Mouse (Mus musculus) kidney, postnatal 0 days (tissue): Measurements from ENCODE around the gene Fstl4. TPM values are rescaled to one million over a fixed set of nuclear protein-coding genes. Genes with fewer than 3 reads are reported as not detected.

Experiments
- ATAC-seq: fragments of 200-750 bp; cut with Nextera tagmentation; replicated peaks from 2 replicates; pipeline ENCODE4 v1.8.0; 2017; ENCODE audit warnings: low read depth, moderate number of reproducible peaks, moderate TSS enrichment, moderate library complexity; ENCODE audit not compliant: low FRiP score
- DNase-seq: peaks from one replicate; pipeline ENCODE4 v3.0.0-alpha.2; 2016; ENCODE audit warnings: low spot score
- H3K27ac ChIP-seq: fragments of 300-500 bp; sonication (generic); 2 replicates; pipeline ENCODE4 v1.5.1; 2014; ENCODE audit warnings: mild to moderate bottlenecking
- H3K27me3 ChIP-seq: fragments of 300-500 bp; sonication (generic); 2 replicates; pipeline ENCODE4 v1.6.1; 2014; ENCODE audit warnings: low read length, mixed read lengths; ENCODE audit not compliant: insufficient read depth
- H3K36me3 ChIP-seq: fragments of 300-500 bp; sonication (generic); 2 replicates; pipeline ENCODE4 v1.6.1; 2014; ENCODE audit warnings: low read length, mixed read lengths; ENCODE audit not compliant: insufficient read depth
- H3K4me1 ChIP-seq: fragments of 300-500 bp; sonication (generic); replicated peaks from 2 replicates; pipeline ENCODE4 v1.6.1; 2014; ENCODE audit warnings: antibody characterized with exemption, low read length, mixed read lengths; ENCODE audit not compliant: insufficient read depth
- H3K4me2 ChIP-seq: fragments of 300-500 bp; sonication (generic); 2 replicates; pipeline ENCODE4 v1.6.1; 2014; ENCODE audit warnings: mild to moderate bottlenecking, low read length, moderate library complexity, mixed read lengths
- H3K4me3 ChIP-seq: fragments of 300-500 bp; sonication (generic); replicated peaks from 2 replicates; pipeline ENCODE4 v1.5.1; 2014; ENCODE audit warnings: low read depth, low read length
- H3K9ac ChIP-seq: fragments of 300-500 bp; sonication (generic); 2 replicates; pipeline ENCODE4 v1.6.1; 2014; ENCODE audit warnings: low read depth, low read length
- H3K9me3 ChIP-seq: fragments of 300-500 bp; sonication (generic); replicated peaks from 2 replicates; pipeline ENCODE4 v1.6.1; 2016; ENCODE audit warnings: low read length, inconsistent platforms, mixed read lengths
- CTCF ChIP-seq: IDR thresholded peaks from 2 replicates; pipeline ENCODE4 v1.5.1; 2016; ENCODE audit warnings: antibody characterized with exemption, low read depth, mild to moderate bottlenecking, moderate library complexity
- WGBS: fragments of 180-500 bp; shearing (Covaris S2); extraction: QIAGEN DNeasy Blood & Tissue Kit; methylation state at CpG from one replicate; pipeline ENCODE4 v1.1.7; 2014; 5-methylcytosine and 5-hydroxymethylcytosine counted together
- polyA plus RNA-seq: library from polyadenylated mRNA; unstranded; fragments of >200 nt; fragmentation: Nextera tagmentation; extraction: Ambion mirVana; gene quantifications from 2 replicates; pipeline ENCODE4 v1.2.1, GENCODE M21; 2015

Gene Fstl4
- polyA plus RNA-seq, 1 experiment from 2014 or later, result 0.47 TPM

GRCm38 (mm10) chr11:52764894-52765677, 652 bp downstream of the Fstl4 start:
- peaks cover 30% of the 10 kb centered on the region for H3K27me3 ChIP-seq
- peak overlapping the region; percentile 47 for H3K4me3 ChIP-seq
- H3K4me2 ChIP-seq, result peak overlapping the region; percentile 92
- H3K9me3 ChIP-seq, result no peaks in the 10 kb centered on the region
- DNase-seq, result no peak
- H3K36me3 ChIP-seq, result no peaks in the 10 kb centered on the region
- TF ChIP-seq CTCF, result no peak
- H3K4me1 ChIP-seq, result peaks cover 13% of the 10 kb centered on the region
- no peak overlapping the region for H3K27ac ChIP-seq
- peak overlapping the region; percentile 47 for H3K9ac ChIP-seq
- ATAC-seq, result peak; percentile 42; the same call in 1 of the 2 replicates
- WGBS, result under 1% methylated on average over 53 of the region's 53 CpGs

DNA sequence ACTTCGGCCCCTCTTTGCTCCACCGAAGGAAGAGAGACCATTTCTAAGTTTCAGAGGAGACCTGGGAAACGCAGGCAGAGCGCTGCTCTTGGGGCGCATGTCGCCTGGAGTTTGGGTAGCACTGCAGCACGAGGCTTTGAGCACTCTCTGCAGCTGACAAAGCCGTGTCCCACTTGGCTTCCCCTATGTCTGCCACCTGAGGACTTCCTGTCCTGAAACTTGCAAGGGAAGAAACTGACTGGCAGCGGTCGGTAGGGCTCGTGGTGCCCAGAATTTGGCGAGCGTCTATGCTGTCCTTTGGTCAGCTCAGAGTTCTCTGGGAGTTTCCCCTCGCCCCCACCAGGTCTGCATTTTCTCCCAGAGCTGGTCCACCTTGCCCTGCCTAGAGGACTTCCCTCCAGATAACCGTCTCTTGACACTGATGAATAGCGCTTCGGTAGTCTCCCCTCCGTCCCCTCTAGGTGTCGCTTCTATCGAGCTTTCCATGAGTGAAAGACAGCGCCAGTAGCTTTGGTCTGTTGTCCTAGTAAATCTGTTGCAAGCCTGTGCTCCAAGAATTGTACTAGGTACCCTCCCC, 1.3 kb downstream of the Fstl4 start:
- H3K9me3 ChIP-seq, result no peaks in the 10 kb centered on the region
- H3K4me3 ChIP-seq, result peak overlapping the region; percentile 47
- ATAC-seq, result no peak
- 2% methylated on average over 21 of the region's 21 CpGs for WGBS
- peak; percentile 74 for DNase-seq
- H3K27ac ChIP-seq, result no peak overlapping the region
- H3K4me2 ChIP-seq, result peak overlapping the region; percentile 92
- H3K4me1 ChIP-seq, result peaks cover 13% of the 10 kb centered on the region
- H3K27me3 ChIP-seq, result peaks cover 30% of the 10 kb centered on the region
- peak; percentile 69 for TF ChIP-seq CTCF
- H3K9ac ChIP-seq, result no peak overlapping the region
- H3K36me3 ChIP-seq, result no peaks in the 10 kb centered on the region

DNA sequence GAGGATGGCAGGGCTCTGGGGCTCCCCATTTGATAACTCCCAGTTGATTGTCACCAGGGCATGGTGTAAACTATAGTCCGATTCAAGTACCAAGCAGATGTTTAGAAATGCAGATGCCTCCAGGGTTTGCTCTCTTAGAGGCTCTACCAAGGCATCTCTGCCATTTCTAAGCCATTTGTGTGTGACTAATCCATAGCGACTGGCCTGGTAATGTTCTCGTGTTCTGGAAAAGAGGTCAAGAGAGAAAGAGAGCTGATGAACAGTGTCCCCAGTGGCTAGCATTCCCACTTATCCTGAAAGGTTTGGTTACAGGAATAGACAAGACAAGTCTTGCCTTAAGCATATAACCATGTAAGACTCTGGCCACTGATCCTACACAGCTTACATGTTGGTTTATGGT, 3.5 kb downstream of the Fstl4 start:
- WGBS, result 85% methylated on average over 3 of the region's 3 CpGs
- TF ChIP-seq CTCF, result no peak
- H3K27me3 ChIP-seq, result peaks cover 26% of the 10 kb centered on the region
- no peak for DNase-seq
- H3K36me3 ChIP-seq, result no peaks in the 10 kb centered on the region
- no peak overlapping the region for H3K4me2 ChIP-seq
- peaks cover 13% of the 10 kb centered on the region for H3K4me1 ChIP-seq
- H3K4me3 ChIP-seq, result no peak overlapping the region
- no peaks in the 10 kb centered on the region for H3K9me3 ChIP-seq
- H3K27ac ChIP-seq, result no peak overlapping the region
- ATAC-seq, result no peak
- no peak overlapping the region for H3K9ac ChIP-seq

DNA sequence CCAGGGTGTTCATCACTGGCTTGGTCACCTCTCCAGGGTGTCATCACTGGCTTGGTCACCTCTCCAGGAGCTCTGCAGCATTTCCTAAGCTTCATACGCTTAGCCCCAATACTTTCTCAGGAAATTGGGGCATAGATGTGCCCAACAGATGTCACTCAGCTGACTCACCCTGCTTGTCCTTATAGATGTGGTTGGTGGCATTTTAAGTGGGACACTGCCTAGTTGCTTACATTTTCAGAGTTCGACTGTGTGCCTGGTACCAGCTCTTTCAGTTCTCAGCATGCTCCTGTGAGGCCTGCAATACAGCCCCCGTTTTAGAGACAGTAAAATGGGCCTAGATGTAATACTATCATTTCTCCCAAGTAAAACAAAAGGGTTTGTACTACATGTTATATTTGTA, 8.6 kb downstream of the Fstl4 start:
- 87% methylated on average over 3 of the region's 3 CpGs for WGBS
- Histone ChIP-seq H3K36me3 (no peaks in the 10 kb centered on the region), H3K9me3 (no peaks in the 10 kb centered on the region), H3K9ac (no peak overlapping the region), H3K27me3 (no peaks in the 10 kb centered on the region), H3K27ac (no peak overlapping the region), H3K4me1 (no peaks in the 10 kb centered on the region), H3K4me3 (no peak overlapping the region), H3K4me2 (no peak overlapping the region)
- DNase-seq, result no peak
- TF ChIP-seq CTCF, result no peak
- ATAC-seq, result no peak

DNA sequence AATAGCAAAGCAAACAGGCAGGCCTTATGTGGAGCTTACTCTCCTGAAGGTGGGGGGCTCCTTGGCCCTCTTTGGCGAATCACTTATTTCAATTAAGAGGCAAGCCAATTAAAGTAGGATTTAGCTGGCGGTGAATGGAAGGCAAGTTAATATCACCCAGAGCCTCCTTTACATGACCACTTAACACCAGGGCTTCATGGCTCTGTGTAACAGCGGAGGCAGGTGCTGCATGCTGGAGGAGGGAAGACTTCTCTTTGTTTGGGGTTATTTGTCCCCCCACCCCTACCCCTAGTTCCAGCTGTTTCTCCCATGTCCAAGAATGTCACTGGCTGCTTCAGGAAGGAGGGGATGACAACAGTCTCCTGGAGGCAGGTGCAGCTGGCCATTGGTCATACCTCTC, 10.9 kb downstream of the Fstl4 start:
- Histone ChIP-seq H3K27ac (no peak overlapping the region), H3K4me1 (no peaks in the 10 kb centered on the region), H3K9ac (no peak overlapping the region), H3K4me2 (no peak overlapping the region), H3K9me3 (no peaks in the 10 kb centered on the region), H3K27me3 (no peaks in the 10 kb centered on the region), H3K36me3 (no peaks in the 10 kb centered on the region), H3K4me3 (no peak overlapping the region)
- no peak for ATAC-seq
- no peak for DNase-seq
- WGBS, result 77% methylated on average over 3 of the region's 3 CpGs
- TF ChIP-seq CTCF, result no peak

GRCm38 (mm10) chr11:52782426-52782825, 18.0 kb downstream of the Fstl4 start:
- 52% methylated on average over 5 of the region's 5 CpGs for WGBS
- H3K9me3 ChIP-seq, result no peaks in the 10 kb centered on the region
- no peak overlapping the region for H3K27ac ChIP-seq
- TF ChIP-seq CTCF, result no peak
- DNase-seq (no peak), ATAC-seq (no peak)
- H3K4me2 ChIP-seq, result no peak overlapping the region
- no peak overlapping the region for H3K9ac ChIP-seq
- no peaks in the 10 kb centered on the region for H3K4me1 ChIP-seq
- no peaks in the 10 kb centered on the region for H3K27me3 ChIP-seq
- H3K36me3 ChIP-seq, result no peaks in the 10 kb centered on the region
- no peak overlapping the region for H3K4me3 ChIP-seq
